Mouse (Mus musculus) urinary bladder, postnatal 25 days (tissue): ENCODE measurements around the gene Sfxn1.
A peak's percentile ranks its signal among the peaks of the same experiment; 100 is the strongest.

Source experiments
- DNase-seq: peaks from one replicate; pipeline ENCODE4 v3.0.0; 2022; ENCODE audit warnings: low spot score

Sfxn1 gene

DNA sequence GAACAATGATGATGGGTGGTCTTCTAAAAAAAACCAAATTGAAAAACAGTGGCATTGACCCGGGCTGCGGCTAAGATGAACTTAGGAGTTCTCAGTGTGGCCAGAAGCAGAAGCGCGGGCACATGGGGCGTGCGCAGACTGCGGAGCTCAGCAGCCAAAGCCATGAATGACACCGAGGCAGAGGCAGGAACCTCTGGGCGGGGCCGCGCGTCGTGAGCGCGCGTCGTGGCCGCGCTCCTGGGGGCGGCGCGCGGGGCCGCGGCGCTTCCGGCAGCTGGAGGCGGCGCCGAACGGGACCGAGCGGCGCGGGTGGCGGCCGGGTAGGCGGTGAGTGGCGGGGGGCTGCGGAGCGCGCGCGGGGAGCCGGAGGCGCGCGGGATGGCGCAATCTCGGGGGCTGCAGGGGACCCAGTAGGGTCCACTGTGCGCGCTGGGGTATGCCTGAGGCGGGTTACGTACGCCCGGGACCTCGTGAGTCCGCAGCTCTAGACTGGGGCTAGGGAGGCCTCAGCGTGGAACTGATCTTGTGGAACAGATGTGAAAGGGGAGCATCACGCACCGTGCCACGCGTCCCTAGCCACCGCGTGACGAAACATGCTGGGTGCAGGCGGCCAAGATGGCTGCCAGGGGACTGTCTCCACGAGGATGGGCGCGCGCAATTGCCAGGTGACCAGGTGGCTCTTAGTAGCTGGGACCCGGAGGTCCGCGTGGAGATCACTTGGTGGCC, at the start of gene Sfxn1:
Gene Sfxn1 (plus strand): TSS at position 264 of the 726 bp plus-strand sequence.
- peak; percentile 75 for DNase-seq

GRCm38 (mm10) chr13:54023311-54023710, 48.4 kb upstream of the Sfxn1 start:
- DNase-seq = no peak

DNA sequence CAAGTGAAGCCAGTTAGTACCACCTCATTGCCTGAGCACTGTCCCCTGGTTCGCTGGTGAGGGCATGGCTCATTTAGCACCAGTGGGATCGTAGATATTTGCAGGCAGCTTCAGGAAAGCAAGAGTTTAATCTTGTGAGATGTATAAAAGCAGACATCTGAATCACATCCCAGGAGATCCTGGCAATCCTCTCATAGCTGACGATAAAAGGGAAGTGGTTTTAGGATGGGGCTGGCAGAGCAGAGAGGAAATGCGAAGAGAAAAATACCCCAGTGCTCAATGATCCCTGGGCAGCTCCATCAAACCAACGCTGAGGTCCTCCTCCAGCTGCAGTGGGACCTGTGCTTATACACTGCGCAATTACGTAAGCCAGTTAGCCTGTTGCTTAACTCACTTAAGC, 44.6 kb upstream of the Sfxn1 start:
- DNase-seq = no peak

DNA sequence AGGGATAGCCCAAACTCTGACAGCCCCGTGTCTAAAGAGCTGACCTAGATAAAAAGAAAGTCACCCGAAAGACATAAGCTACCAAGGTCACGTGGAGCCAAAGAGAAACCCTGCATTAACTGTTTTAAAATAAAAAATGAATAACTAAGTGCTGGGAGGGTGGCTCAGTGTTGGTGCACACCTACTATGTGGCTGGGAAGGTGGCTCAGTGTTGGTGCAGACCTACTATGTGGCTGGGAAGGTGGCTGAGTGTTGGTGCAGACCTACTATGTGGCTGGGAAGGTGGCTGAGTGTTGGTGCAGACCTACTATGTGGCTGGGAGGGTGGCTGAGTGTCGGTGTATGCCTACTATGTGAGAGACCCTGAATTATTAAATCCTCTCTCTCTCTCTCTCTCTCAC, 38.0 kb upstream of the Sfxn1 start:
- no peak for DNase-seq

DNA sequence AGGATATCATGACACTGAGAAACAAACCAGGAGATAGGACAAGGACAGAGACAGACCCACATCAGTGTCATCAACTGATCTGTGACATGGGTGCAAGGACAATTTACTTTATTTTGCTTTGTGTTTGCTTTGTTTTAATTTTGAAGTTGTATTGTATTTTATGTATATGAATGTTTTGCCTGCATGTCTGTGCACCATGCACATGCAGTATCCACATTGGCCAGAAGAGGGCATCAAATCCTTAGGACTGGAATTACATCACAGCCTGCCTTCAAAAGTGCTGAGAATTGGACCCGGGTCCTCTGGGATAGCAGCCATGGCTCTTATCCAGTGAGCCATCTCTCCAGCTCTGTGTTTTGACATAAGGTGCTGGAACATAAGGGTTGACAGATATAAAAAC, 36.1 kb upstream of the Sfxn1 start:
- DNase-seq = no peak

DNA sequence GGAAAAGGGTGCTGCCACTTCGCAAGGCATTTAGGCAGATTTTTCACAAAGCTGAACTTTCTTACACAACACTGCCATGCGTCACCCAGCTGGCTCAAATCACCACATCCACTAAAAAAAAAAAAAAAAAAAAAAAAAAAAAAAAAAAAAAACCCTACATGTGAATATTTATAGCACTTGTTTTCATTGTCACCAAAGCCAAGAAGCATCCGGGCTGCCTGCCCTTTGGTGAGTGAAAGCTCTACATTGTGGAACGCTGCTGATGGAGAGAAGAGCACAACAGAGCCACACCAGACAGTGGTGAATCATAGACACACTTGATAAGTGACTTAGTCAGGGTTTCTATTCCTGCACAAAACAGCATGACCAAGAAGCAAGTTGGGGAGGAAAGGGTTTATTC, 33.7 kb upstream of the Sfxn1 start:
- DNase-seq = no peak

DNA sequence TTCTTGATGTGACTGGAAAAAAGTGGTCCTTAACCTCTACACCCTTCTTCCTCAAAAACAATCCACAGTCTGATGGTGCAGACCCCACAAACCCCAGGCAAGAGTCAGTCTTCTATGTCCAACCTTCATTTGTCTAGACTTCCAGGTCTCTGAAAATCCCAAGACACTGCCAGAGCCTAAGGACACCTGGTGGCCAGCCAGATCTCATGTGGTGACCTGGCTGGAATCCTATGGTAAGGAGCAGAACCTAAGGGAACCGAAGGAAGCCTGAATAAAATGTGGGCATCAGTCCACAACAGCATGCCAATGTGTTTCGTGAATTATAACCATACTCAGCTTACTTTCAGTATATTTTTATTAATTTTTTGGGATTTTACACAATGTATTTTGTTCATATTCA, 31.4 kb upstream of the Sfxn1 start:
- DNase-seq = no peak

- DNase-seq = no peak
These were observed 22.9 kb upstream of the Sfxn1 start for GRCm38 (mm10) chr13:54048679-54049352.

GRCm38 (mm10) chr13:54051641-54052040, 20.0 kb upstream of the Sfxn1 start:
- no peak for DNase-seq

GRCm38 (mm10) chr13:54054962-54055361, 16.7 kb upstream of the Sfxn1 start:
- no peak for DNase-seq

- DNase-seq = peak; percentile 41
These were observed 16.2 kb upstream of the Sfxn1 start, which contains the start of gene Drd1 for GRCm38 (mm10) chr13:54055448-54055861. Gene Drd1, minus strand, starts transcription at chr13:54055705.

GRCm38 (mm10) chr13:54062068-54062467, 9.6 kb upstream of the Sfxn1 start:
- no peak for DNase-seq

DNA sequence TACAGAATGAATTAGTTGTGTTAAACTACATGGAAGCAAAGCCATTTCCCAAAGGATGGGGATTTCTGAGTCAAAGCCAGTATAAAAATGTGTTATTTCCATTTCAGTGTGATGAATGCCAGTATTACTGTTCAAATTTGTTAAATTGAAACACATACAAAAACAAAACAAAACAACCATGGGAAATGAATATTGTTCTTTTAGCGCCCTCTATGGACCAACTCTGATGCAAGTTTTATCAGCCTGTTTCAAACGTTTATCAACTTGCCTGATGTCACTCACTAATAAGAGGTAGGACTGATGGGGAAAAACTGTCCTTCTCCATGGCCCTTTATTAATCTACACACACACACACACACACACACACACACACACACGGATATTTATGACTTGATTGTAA, 8.4 kb upstream of the Sfxn1 start:
- DNase-seq = no peak

DNA sequence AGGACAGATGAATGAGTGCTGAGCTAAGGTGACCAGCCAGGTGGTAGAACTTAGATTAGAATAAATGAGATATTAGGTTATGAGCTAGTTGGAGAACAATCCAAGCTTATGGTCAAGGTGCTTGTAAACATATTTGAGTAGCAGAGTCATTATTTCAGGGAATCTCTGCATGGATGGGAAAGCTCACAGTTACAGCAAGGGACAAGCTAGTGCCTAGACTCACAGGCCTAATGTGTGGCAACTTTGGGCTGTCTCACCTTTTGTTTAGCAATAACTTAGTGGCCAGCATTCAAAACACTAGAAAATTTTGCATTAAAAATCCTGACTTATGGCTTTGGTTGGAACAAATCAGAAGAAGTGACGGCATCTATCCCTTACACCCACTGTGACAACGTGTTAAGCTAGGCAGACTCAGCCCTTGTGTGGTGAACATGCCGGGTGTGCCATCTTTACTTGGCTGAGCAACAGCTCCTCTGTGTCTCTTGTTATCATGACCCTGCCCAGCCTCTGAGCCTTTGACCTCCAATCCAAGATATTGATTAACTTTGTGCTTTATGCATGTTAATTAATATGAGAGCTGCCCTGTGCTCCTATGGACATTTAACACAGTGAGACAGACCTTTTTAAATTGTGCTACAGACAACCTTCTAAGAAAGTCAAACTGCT, 5.5 kb upstream of the Sfxn1 start:
- no peak for DNase-seq

- no peak for DNase-seq
These were observed 4.0 kb upstream of the Sfxn1 start for GRCm38 (mm10) chr13:54067617-54068166.

- DNase-seq = no peak
These were observed 658 bp upstream of the Sfxn1 start for GRCm38 (mm10) chr13:54071011-54071410.

- no peak for DNase-seq
These were observed 923 bp downstream of the Sfxn1 start for GRCm38 (mm10) chr13:54072526-54073057.

DNA sequence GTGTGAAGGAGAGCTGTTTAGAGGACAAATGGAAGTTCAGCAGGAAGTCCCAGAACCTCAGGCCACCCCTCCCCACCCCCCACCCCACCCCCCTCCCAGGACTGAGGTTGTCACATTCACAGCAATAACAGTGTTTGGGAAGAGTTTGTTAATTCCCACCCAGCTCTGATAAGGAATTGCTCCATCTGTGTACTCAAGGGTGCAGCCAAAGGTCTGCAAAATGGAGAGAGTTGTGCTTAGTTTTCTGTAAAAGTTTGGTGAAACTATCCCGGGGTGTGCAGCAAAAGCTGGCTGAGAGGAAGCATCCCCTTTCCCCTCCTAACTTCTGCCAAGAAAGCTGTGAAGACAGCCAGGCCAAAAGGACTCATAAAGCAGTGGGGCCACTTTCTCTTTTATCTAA, 1.4 kb downstream of the Sfxn1 start:
- no peak for DNase-seq

DNA sequence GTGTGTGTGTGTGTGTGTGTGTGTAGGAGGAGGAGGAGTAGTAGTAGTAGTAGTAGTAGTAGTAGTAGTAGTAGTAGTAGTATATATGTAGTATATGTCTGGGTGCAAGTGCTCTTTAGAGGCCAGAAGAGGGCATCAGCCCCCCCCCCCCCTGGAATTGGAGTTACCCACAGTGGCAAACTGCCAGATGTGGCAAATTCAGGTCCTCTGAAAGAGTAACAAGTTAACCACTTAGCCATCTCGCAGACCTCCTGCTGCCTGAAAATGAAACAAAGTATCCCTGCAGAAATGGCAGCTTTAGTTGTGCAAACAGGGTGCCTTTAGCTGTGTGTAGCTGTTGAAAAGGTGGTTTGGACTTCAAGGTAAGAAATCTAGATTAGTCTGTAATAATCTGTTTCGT, 1.8 kb downstream of the Sfxn1 start:
- no peak for DNase-seq

- DNase-seq = no peak
These were observed 3.7 kb downstream of the Sfxn1 start for GRCm38 (mm10) chr13:54075416-54075815.

DNA sequence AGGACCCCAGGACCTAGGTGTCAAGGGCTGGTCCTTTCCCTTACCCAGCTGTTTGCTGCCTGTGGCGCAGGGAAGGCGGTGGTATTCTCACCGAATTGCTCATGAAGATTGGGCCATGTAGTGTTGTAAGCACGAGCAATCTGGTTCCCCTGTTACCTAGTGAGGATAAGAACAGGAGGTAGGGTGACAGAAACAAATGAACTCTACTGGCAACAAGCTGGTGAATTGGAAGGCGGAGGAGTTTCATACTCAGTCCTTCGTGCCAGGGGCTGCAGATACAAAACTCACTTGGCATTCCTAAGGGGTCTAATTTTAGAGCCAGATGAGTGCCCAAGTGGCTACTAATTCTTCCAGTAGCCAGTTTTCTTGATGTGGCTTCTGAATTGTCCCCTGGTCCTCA, 4.4 kb downstream of the Sfxn1 start:
- DNase-seq = no peak

DNA sequence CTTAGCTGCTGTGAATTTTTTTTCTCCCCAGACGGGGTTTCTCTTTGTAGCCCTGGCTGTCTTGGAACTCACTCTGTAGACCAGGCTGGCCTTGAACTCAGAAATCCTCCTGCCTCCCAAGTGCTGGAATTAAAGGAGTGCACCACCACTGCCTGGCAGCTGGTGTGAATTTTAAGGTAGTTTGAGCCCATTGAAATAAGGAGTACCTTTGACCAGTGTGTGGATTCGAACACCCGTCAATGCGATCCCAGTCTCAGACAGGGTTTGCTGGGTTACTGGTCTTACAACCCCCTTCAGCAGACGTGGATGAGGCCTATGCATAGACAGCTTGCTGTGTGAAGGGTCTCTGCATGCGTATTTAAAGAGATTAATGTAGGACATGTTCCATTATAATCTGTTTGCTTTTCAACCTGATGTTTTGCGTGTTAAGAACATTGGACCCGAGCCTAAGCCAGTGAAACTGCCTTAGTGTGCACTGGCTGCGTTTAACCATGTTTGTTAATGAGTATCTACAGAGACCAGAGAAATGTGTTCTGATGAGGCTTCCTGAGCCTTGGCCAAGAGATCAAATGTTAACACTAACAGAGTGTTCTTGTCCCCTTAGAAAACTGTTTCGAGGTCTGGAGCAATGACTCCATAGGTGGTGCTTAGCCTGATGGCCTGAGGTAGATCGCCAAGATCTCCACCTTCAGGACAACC, 5.2 kb downstream of the Sfxn1 start:
- DNase-seq = no peak
